Mouse (Mus musculus) neural tube, embryonic 12.5 days (tissue): Measurements from ENCODE around the gene Slc10a6. TPM values are rescaled to one million over a fixed set of nuclear protein-coding genes. Genes with fewer than 3 reads are reported as not detected.
A peak's percentile ranks its signal among the peaks of the same experiment; 100 is the strongest.

ENCODE experiments used
- ATAC-seq: fragments of 200-750 bp; cut with Nextera tagmentation; 2 replicates; pipeline ENCODE4 v1.8.0; 2017; ENCODE audit warnings: low read depth, mild to moderate bottlenecking, moderate TSS enrichment, moderate library complexity; ENCODE audit not compliant: low FRiP score
- H3K27ac ChIP-seq: fragments of 300-500 bp; sonication (generic); 2 replicates; pipeline ENCODE4 v1.5.1; 2016
- H3K27me3 ChIP-seq: fragments of 300-500 bp; sonication (generic); replicated peaks from 2 replicates; pipeline ENCODE4 v1.6.1; 2016; ENCODE audit warnings: mild to moderate bottlenecking
- H3K36me3 ChIP-seq: fragments of 300-500 bp; sonication (generic); 2 replicates; pipeline ENCODE4 v1.6.1; 2016; ENCODE audit warnings: mild to moderate bottlenecking
- H3K4me1 ChIP-seq: fragments of 300-500 bp; sonication (generic); 2 replicates; pipeline ENCODE4 v1.6.1; 2016
- H3K4me2 ChIP-seq: fragments of 300-500 bp; sonication (generic); replicated peaks from 2 replicates; pipeline ENCODE4 v1.6.1; 2016; ENCODE audit warnings: mild to moderate bottlenecking
- H3K4me3 ChIP-seq: fragments of 300-500 bp; sonication (generic); 2 replicates; pipeline ENCODE4 v1.5.1; 2016
- H3K9ac ChIP-seq: fragments of 300-500 bp; sonication (generic); 2 replicates; pipeline ENCODE4 v1.6.1; 2016; ENCODE audit warnings: mild to moderate bottlenecking
- H3K9me3 ChIP-seq: fragments of 300-500 bp; sonication (generic); 2 replicates; pipeline ENCODE4 v1.6.1; 2016; ENCODE audit warnings: mild to moderate bottlenecking
- WGBS: fragments of 180-500 bp; shearing (Covaris S2); methylation state at CpG from one replicate; pipeline ENCODE4 v1.1.7; 2016; 5-methylcytosine and 5-hydroxymethylcytosine counted together
- polyA plus RNA-seq: library from polyadenylated mRNA; unstranded; fragments of >200 nt; fragmentation: Nextera tagmentation; extraction: Ambion mirVana; gene quantifications from 2 replicates; pipeline ENCODE4 v1.2.1, GENCODE M21; 2016

The Slc10a6 gene
- polyA plus RNA-seq, 1 experiment from 2014 or later: 0.41 TPM

- Histone ChIP-seq H3K36me3 (no peaks in the 10 kb centered on the region), H3K9ac (no peak overlapping the region), H3K27ac (no peak overlapping the region), H3K4me1 (no peaks in the 10 kb centered on the region), H3K4me3 (no peak overlapping the region), H3K9me3 (no peaks in the 10 kb centered on the region), H3K4me2 (no peak overlapping the region), H3K27me3 (no peaks in the 10 kb centered on the region)
- ATAC-seq: no peak
- 92% methylated on average over 10 of the region's 10 CpGs for WGBS
Observed at GRCm38 (mm10) chr5:103610856-103611472, 18.2 kb downstream of the Slc10a6 start.

GRCm38 (mm10) chr5:103610148-103610547, 19.1 kb downstream of the Slc10a6 start:
- Histone ChIP-seq H3K27me3 (no peaks in the 10 kb centered on the region), H3K9me3 (no peaks in the 10 kb centered on the region), H3K4me1 (no peaks in the 10 kb centered on the region), H3K27ac (no peak overlapping the region), H3K9ac (no peak overlapping the region), H3K4me2 (no peak overlapping the region), H3K4me3 (no peak overlapping the region), H3K36me3 (no peaks in the 10 kb centered on the region)
- WGBS: 73% methylated on average over 5 of the region's 5 CpGs
- ATAC-seq: no peak

- Histone ChIP-seq H3K9ac (no peak overlapping the region), H3K4me2 (no peak overlapping the region), H3K27ac (no peak overlapping the region), H3K4me1 (no peaks in the 10 kb centered on the region), H3K36me3 (no peaks in the 10 kb centered on the region), H3K4me3 (no peak overlapping the region), H3K9me3 (no peaks in the 10 kb centered on the region), H3K27me3 (no peaks in the 10 kb centered on the region)
- WGBS: 87% methylated on average over 7 of the region's 7 CpGs
- ATAC-seq: no peak
Observed at GRCm38 (mm10) chr5:103605707-103606106, 23.5 kb downstream of the Slc10a6 start.

GRCm38 (mm10) chr5:103603115-103603893, 25.9 kb downstream of the Slc10a6 start:
- H3K27ac ChIP-seq: no peak overlapping the region
- H3K4me1 ChIP-seq: no peaks in the 10 kb centered on the region
- ATAC-seq: no peak
- no peak overlapping the region for H3K9ac ChIP-seq
- H3K4me3 ChIP-seq: no peak overlapping the region
- H3K36me3 ChIP-seq: no peaks in the 10 kb centered on the region
- no peak overlapping the region for H3K4me2 ChIP-seq
- 38% methylated on average over 11 of the region's 11 CpGs for WGBS
- no peaks in the 10 kb centered on the region for H3K27me3 ChIP-seq
- no peaks in the 10 kb centered on the region for H3K9me3 ChIP-seq

- no peak overlapping the region for H3K9ac ChIP-seq
- H3K4me1 ChIP-seq: no peaks in the 10 kb centered on the region
- H3K4me2 ChIP-seq: no peak overlapping the region
- no peaks in the 10 kb centered on the region for H3K9me3 ChIP-seq
- 81% methylated on average over 5 of the region's 5 CpGs for WGBS
- H3K36me3 ChIP-seq: no peaks in the 10 kb centered on the region
- H3K27me3 ChIP-seq: no peaks in the 10 kb centered on the region
- no peak overlapping the region for H3K27ac ChIP-seq
- ATAC-seq: no peak
- H3K4me3 ChIP-seq: no peak overlapping the region
Observed at GRCm38 (mm10) chr5:103598881-103599280, 30.3 kb downstream of the Slc10a6 start.

GRCm38 (mm10) chr5:103598264-103598663, 30.9 kb downstream of the Slc10a6 start:
- H3K27ac ChIP-seq: no peak overlapping the region
- no peaks in the 10 kb centered on the region; the same call in 1 of the 2 replicates for H3K36me3 ChIP-seq
- no peak overlapping the region for H3K9ac ChIP-seq
- no peaks in the 10 kb centered on the region for H3K4me1 ChIP-seq
- no peak overlapping the region for H3K4me2 ChIP-seq
- H3K27me3 ChIP-seq: no peaks in the 10 kb centered on the region
- H3K4me3 ChIP-seq: no peak overlapping the region
- WGBS: 91% methylated on average over 9 of the region's 9 CpGs
- H3K9me3 ChIP-seq: no peaks in the 10 kb centered on the region
- ATAC-seq: no peak

GRCm38 (mm10) chr5:103597604-103598003, 31.6 kb downstream of the Slc10a6 start:
- Histone ChIP-seq H3K27me3 (no peaks in the 10 kb centered on the region), H3K36me3 (peaks cover 3% of the 10 kb centered on the region; the same call in 1 of the 2 replicates), H3K4me2 (no peak overlapping the region), H3K27ac (no peak overlapping the region), H3K9me3 (no peaks in the 10 kb centered on the region), H3K4me3 (no peak overlapping the region), H3K9ac (no peak overlapping the region), H3K4me1 (no peaks in the 10 kb centered on the region)
- WGBS: 56% methylated on average over 6 of the region's 6 CpGs
- ATAC-seq: no peak

GRCm38 (mm10) chr5:103596467-103597146, 32.6 kb downstream of the Slc10a6 start:
- Histone ChIP-seq H3K4me3 (no peak overlapping the region), H3K9me3 (no peaks in the 10 kb centered on the region), H3K27ac (no peak overlapping the region), H3K4me1 (no peaks in the 10 kb centered on the region), H3K9ac (no peak overlapping the region), H3K36me3 (peaks cover 5% of the 10 kb centered on the region; the same call in 1 of the 2 replicates), H3K27me3 (no peaks in the 10 kb centered on the region), H3K4me2 (no peak overlapping the region)
- 0 out of 2 replicates have a peak, but pooled peaks have one; percentile 53 for ATAC-seq
- WGBS: 73% methylated on average over 14 of the region's 14 CpGs

GRCm38 (mm10) chr5:103595394-103596226, 33.6 kb downstream of the Slc10a6 start:
- no peak overlapping the region for H3K4me2 ChIP-seq
- no peaks in the 10 kb centered on the region for H3K4me1 ChIP-seq
- ATAC-seq: no peak
- H3K9me3 ChIP-seq: no peaks in the 10 kb centered on the region
- H3K36me3 ChIP-seq: peaks cover 15% of the 10 kb centered on the region
- no peak overlapping the region for H3K27ac ChIP-seq
- no peak overlapping the region for H3K4me3 ChIP-seq
- WGBS: 75% methylated on average over 13 of the region's 13 CpGs
- H3K27me3 ChIP-seq: no peaks in the 10 kb centered on the region
- no peak overlapping the region for H3K9ac ChIP-seq

- 83% methylated on average over 9 of the region's 9 CpGs for WGBS
- Histone ChIP-seq H3K36me3 (peaks cover 15% of the 10 kb centered on the region), H3K9me3 (no peaks in the 10 kb centered on the region), H3K4me1 (no peaks in the 10 kb centered on the region), H3K4me2 (no peak overlapping the region), H3K4me3 (no peak overlapping the region), H3K27me3 (no peaks in the 10 kb centered on the region), H3K9ac (no peak overlapping the region), H3K27ac (no peak overlapping the region)
- no peak for ATAC-seq
Observed at GRCm38 (mm10) chr5:103593575-103593974, 35.6 kb downstream of the Slc10a6 start.

GRCm38 (mm10) chr5:103592706-103593105, 36.5 kb downstream of the Slc10a6 start:
- WGBS: 85% methylated on average over 8 of the region's 8 CpGs
- H3K36me3 ChIP-seq: peaks cover 21% of the 10 kb centered on the region
- H3K27ac ChIP-seq: no peak overlapping the region
- no peak overlapping the region for H3K9ac ChIP-seq
- H3K9me3 ChIP-seq: no peaks in the 10 kb centered on the region
- H3K27me3 ChIP-seq: no peaks in the 10 kb centered on the region
- H3K4me1 ChIP-seq: no peaks in the 10 kb centered on the region
- H3K4me2 ChIP-seq: no peak overlapping the region
- H3K4me3 ChIP-seq: no peak overlapping the region
- no peak for ATAC-seq

GRCm38 (mm10) chr5:103591846-103592245, 37.4 kb downstream of the Slc10a6 start:
- Histone ChIP-seq H3K4me3 (no peak overlapping the region), H3K4me2 (no peak overlapping the region), H3K27me3 (no peaks in the 10 kb centered on the region), H3K36me3 (peaks cover 21% of the 10 kb centered on the region), H3K9ac (no peak overlapping the region), H3K9me3 (no peaks in the 10 kb centered on the region), H3K27ac (no peak overlapping the region), H3K4me1 (no peaks in the 10 kb centered on the region)
- WGBS: 91% methylated on average over 7 of the region's 7 CpGs
- no peak for ATAC-seq
